Mouse (Mus musculus) ES-E14 (cell line): ENCODE measurements at regions not wholly inside any gene's neighbourhood (a gene's known extent, or its start where the extent isn't known, plus 50 kb on each side); places are given as distances from the start of the nearest gene placed in this dataset.
A peak's percentile ranks its signal among the peaks of the same experiment; 100 is the strongest.

ENCODE experiments used
- DNase-seq: peaks from one replicate; pipeline ENCODE4 v3.0.0-alpha.2; 2013; ENCODE audit warnings: low read depth, low spot score
- H3K27ac ChIP-seq: 2 replicates; pipeline ENCODE4 v1.5.1; 2012; ENCODE audit warnings: low read depth, mild to moderate bottlenecking, low read length, moderate library complexity, mixed read lengths; ENCODE audit not compliant: poor library complexity, insufficient read depth, severe bottlenecking
- H3K36me3 ChIP-seq: 2 replicates; pipeline ENCODE4 v1.6.1; 2012; ENCODE audit warnings: mild to moderate bottlenecking, low read length, moderate library complexity, mixed read lengths; ENCODE audit not compliant: control insufficient read depth, poor library complexity, insufficient read depth, severe bottlenecking
- H3K4me1 ChIP-seq, 2 experiments: fragments of 150-350 bp in 1 of 2; sonication (generic) in 1 of 2; 2 replicates each; pipeline ENCODE4 v1.6.1; 2012; ENCODE audit warnings: low read length in 2 of 2, mild to moderate bottlenecking in 1 of 2, mixed read lengths in 1 of 2; ENCODE audit not compliant: control insufficient read depth in 2 of 2, insufficient read depth in 2 of 2, poor library complexity in 1 of 2
- H3K4me3 ChIP-seq, 2 experiments: fragments of 150-350 bp in 1 of 2; sonication (generic) in 1 of 2; 2 replicates each; pipeline ENCODE4 v1.5.1; 2012; ENCODE audit warnings: low read length in 2 of 2, low read depth in 1 of 2, mild to moderate bottlenecking in 1 of 2, mixed read lengths in 1 of 2; ENCODE audit not compliant: insufficient read depth in 1 of 2, poor library complexity in 1 of 2, severe bottlenecking in 1 of 2
- H3K9ac ChIP-seq: 2 replicates; pipeline ENCODE4 v1.6.1; 2012; ENCODE audit warnings: low read depth, mild to moderate bottlenecking, low read length, mixed read lengths; ENCODE audit not compliant: poor library complexity, insufficient read depth, severe bottlenecking
- H3K9me3 ChIP-seq: fragments of 150-350 bp; sonication (generic); 2 replicates; pipeline ENCODE4 v1.6.1; 2012; ENCODE audit warnings: low read depth, mild to moderate bottlenecking, low read length; ENCODE audit not compliant: control insufficient read depth, insufficient read depth
- CHD2 ChIP-seq: IDR thresholded peaks from 2 replicates; pipeline ENCODE4 v1.6.1; 2014; ENCODE audit warnings: mild to moderate bottlenecking, low read depth, low read length, inconsistent platforms
- HCFC1 ChIP-seq: IDR thresholded peaks from 2 replicates; pipeline ENCODE4 v1.6.1; 2012; ENCODE audit warnings: low read length, inconsistent platforms, borderline replicate concordance; ENCODE audit not compliant: insufficient read depth
- MAFK ChIP-seq: IDR thresholded peaks from 2 replicates; pipeline ENCODE4 v1.6.1; 2014; ENCODE audit warnings: mild to moderate bottlenecking, low read depth, low read length, inconsistent platforms; ENCODE audit not compliant: insufficient read depth
- ZC3H11A ChIP-seq: IDR thresholded peaks from 2 replicates; pipeline ENCODE4 v1.6.1; 2012; ENCODE audit warnings: low read depth, mild to moderate bottlenecking, inconsistent platforms, low read length, borderline replicate concordance
- ZNF384 ChIP-seq: IDR thresholded peaks from 2 replicates; pipeline ENCODE4 v1.6.1; 2012; ENCODE audit warnings: low read depth, low read length, inconsistent platforms
- in situ Hi-C, 2 experiments: fragments of 600-800 bp; cut with MboI; formaldehyde crosslinking; loops; one replicate each; pipeline ENCODE4 v1.15.1; 2025; ENCODE audit warnings: low sequenced_read_pairs in 2 of 2, inconsistent platforms in 1 of 2; ENCODE audit not compliant: unreplicated experiment in 2 of 2

- TF ChIP-seq MAFK = no peak
- no peak for TF ChIP-seq ZC3H11A
- TF ChIP-seq HCFC1 = no peak
- no peak for TF ChIP-seq ZNF384
- no peak for TF ChIP-seq CHD2
- Histone ChIP-seq H3K9me3 (no peaks in the 10 kb centered on the region), H3K4me1 (peaks cover 0 to 3% of the 10 kb centered on the region in 2 experiments; a peak in 1 of 4 replicates), H3K27ac (peak overlapping the region; percentile 55; the same call in 1 of the 2 replicates), H3K36me3 (no peaks in the 10 kb centered on the region), H3K4me3 (peak overlapping the region in 1 of 2 experiments; percentile 11; a peak in 1 of 4 replicates), H3K9ac (no peak overlapping the region)
- DNase-seq = no peak
- in situ Hi-C loops = no loop called here
Observed at GRCm38 (mm10) chr10:111867102-111867501, 105.4 kb upstream of the Krr1 start.

- peak overlapping the region in 1 of 2 experiments; percentile 11; a peak in 1 of 4 replicates for H3K4me3 ChIP-seq
- no peaks in the 10 kb centered on the region for H3K9me3 ChIP-seq
- no peaks in the 10 kb centered on the region for H3K36me3 ChIP-seq
- DNase-seq = no peak
- no peak for TF ChIP-seq MAFK
- no peak for TF ChIP-seq ZC3H11A
- TF ChIP-seq ZNF384 = no peak
- TF ChIP-seq CHD2 = no peak
- no peak for TF ChIP-seq HCFC1
- in situ Hi-C loops = no loop called here
- no peak overlapping the region for H3K9ac ChIP-seq
- H3K27ac ChIP-seq = peak overlapping the region; percentile 55; the same call in 1 of the 2 replicates
- peaks cover 0 to 3% of the 10 kb centered on the region in 2 experiments; a peak in 1 of 4 replicates for H3K4me1 ChIP-seq
Observed at GRCm38 (mm10) chr10:111867538-111867937, 104.9 kb upstream of the Krr1 start.

GRCm38 (mm10) chr10:111880354-111880753 lies 92.1 kb upstream of the Krr1 start:
- no peaks in the 10 kb centered on the region for H3K4me1 ChIP-seq
- DNase-seq = no peak
- H3K4me3 ChIP-seq = no peak overlapping the region
- H3K9ac ChIP-seq = no peak overlapping the region
- no peaks in the 10 kb centered on the region for H3K36me3 ChIP-seq
- TF ChIP-seq CHD2 (no peak), ZC3H11A (no peak), MAFK (no peak), ZNF384 (no peak), HCFC1 (no peak)
- in situ Hi-C loops = no loop called here
- H3K9me3 ChIP-seq = no peaks in the 10 kb centered on the region
- no peak overlapping the region for H3K27ac ChIP-seq

GRCm38 (mm10) chr10:111881339-111882211 lies 90.9 kb upstream of the Krr1 start:
- TF ChIP-seq ZNF384 (no peak), CHD2 (no peak), ZC3H11A (no peak), MAFK (no peak), HCFC1 (no peak)
- H3K4me1 ChIP-seq = no peaks in the 10 kb centered on the region
- in situ Hi-C loops = no loop called here
- no peak for DNase-seq
- H3K9me3 ChIP-seq = no peaks in the 10 kb centered on the region
- no peaks in the 10 kb centered on the region for H3K36me3 ChIP-seq
- no peak overlapping the region for H3K9ac ChIP-seq
- no peak overlapping the region for H3K27ac ChIP-seq
- no peak overlapping the region for H3K4me3 ChIP-seq
